Mouse (Mus musculus) lung, adult 2 months (tissue): ENCODE data around the gene Nsd1. TPM values are rescaled to one million over a fixed set of nuclear protein-coding genes. Genes with fewer than 3 reads are reported as not detected.

Experiments used
- DNase-seq: peaks from one replicate; pipeline ENCODE4 v3.0.0; 2022
- H3K4me1 ChIP-seq: fragments of 200-500 bp; 2 replicates; pipeline ENCODE4 v1.6.1; 2011; ENCODE audit warnings: low read length; ENCODE audit not compliant: control insufficient read depth, insufficient read depth
- H3K4me3 ChIP-seq: fragments of 200-500 bp; replicated peaks from 2 replicates; pipeline ENCODE3; 2011; ENCODE audit warnings: low read depth, mild to moderate bottlenecking, control low read depth, low read length; ENCODE audit errors: extremely low read depth
- CTCF ChIP-seq: fragments of 200-500 bp; IDR thresholded peaks from 2 replicates; pipeline ENCODE4 v1.5.1; 2011; ENCODE audit warnings: mild to moderate bottlenecking, low read length, control low read depth; ENCODE audit not compliant: insufficient read depth
- POLR2A ChIP-seq: fragments of 200-500 bp; IDR thresholded peaks from 2 replicates; pipeline ENCODE4 v1.6.1; 2011; ENCODE audit warnings: low read depth, mild to moderate bottlenecking, control low read depth, low read length, borderline replicate concordance; ENCODE audit errors: extremely low read depth
- WGBS: fragments of 180-500 bp; shearing (Covaris S2); methylation state at CpG from one replicate; pipeline ENCODE4 v1.1.7; 2018; 5-methylcytosine and 5-hydroxymethylcytosine counted together
- polyA plus RNA-seq: library from polyadenylated mRNA; depleted of rRNA; stranded (reverse); fragments of >200 nt; gene quantifications from 2 replicates; pipeline ENCODE4 v1.2.3, GENCODE M21; 2012

The Nsd1 gene
- polyA plus RNA-seq, 1 experiment: 21.6 TPM

DNA sequence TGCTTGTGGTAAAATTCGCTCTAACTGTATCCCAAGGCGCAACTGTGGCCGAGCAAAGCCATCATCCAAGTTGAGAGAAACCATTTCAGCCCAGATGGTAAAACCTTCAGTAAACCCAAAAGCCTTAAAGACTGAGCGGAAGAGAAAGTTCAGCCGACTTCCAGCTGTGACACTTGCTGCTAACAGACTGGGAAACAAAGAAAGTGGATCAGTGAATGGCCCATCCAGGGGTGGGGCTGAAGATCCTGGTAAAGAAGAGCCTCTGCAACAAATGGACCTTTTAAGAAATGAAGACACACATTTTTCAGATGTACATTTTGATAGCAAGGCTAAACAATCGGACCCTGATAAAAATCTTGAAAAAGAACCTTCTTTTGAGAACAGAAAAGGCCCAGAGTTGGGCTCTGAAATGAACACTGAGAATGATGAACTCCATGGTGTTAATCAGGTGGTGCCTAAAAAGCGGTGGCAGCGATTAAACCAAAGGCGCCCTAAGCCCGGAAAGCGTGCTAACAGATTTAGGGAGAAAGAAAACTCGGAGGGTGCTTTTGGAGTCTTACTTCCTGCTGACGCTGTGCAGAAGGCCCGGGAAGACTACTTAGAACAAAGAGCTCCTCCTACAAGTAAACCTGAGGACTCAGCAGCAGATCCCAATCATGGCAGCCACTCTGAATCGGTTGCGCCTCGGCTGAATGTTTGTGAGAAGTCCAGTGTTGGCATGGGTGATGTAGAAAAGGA lies 37.9 kb downstream of the Nsd1 start:
- no peak for DNase-seq
- H3K4me3 ChIP-seq: no peak overlapping the region
- no peaks in the 10 kb centered on the region; the same call in 1 of the 2 replicates for H3K4me1 ChIP-seq
- 81% methylated on average over 17 of the region's 17 CpGs for WGBS
- TF ChIP-seq CTCF (no peak), POLR2A (no peak)

DNA sequence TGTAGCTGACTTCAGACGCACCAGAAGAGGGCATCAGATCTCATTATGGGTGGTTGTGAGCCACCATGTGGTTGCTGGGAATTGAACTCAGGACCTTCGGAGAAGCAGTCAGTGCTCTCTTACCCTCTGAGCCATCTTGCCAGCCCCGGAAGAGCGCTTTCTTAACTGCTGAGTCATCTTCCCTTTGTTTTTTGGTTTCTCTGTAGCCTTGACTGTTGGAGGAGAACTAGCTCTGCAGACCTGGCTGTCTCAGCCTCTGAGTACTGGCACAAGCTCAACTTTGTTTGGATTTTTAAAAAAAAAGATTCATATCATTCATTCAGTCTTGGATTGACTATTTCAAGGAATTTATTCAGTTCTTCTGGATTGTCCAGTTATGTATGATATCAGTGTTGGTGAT lies 39.7 kb downstream of the Nsd1 start:
- H3K4me3 ChIP-seq: no peak overlapping the region
- no peaks in the 10 kb centered on the region; the same call in 1 of the 2 replicates for H3K4me1 ChIP-seq
- DNase-seq: no peak
- no peak for TF ChIP-seq CTCF
- TF ChIP-seq POLR2A: no peak
- 57% methylated on average over 4 of the region's 4 CpGs for WGBS

GRCm38 (mm10) chr13:55252820-55253219 lies 43.2 kb downstream of the Nsd1 start:
- WGBS: 75% methylated on average over 4 of the region's 4 CpGs
- TF ChIP-seq POLR2A (no peak), CTCF (no peak)
- no peak for DNase-seq
- peaks cover 4% of the 10 kb centered on the region for H3K4me1 ChIP-seq
- H3K4me3 ChIP-seq: no peak overlapping the region

DNA sequence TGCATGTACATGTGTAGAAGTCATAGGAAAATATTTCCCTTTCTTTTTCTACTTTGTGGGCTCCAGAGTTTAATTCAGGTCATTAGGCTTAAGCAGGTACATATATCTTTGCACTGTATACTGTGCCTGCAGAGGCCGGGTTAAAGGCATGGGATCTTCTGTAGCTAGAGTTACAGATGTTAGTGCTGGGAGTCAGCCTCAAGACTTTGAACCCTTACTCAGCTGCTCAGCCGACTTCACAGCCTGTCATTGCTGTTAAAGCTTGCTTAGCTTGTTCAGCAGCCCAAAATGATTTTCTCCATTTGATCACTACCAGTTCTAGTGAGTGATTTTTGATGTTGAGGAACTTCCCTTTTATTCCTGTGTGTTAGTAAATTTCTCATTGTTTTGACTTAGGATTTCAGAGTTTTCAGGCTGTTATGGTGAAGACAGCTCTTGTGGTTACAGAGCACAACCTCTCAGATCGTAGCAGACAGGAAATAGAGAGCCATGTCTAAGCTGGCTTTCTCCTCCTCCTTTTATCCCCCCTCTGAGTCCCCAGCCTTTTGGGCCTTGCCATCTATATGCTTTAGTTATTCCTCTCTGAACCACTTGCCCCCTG lies 45.6 kb downstream of the Nsd1 start:
- peaks cover 4% of the 10 kb centered on the region for H3K4me1 ChIP-seq
- TF ChIP-seq CTCF: no peak
- no peak for TF ChIP-seq POLR2A
- 49% methylated on average over 3 of the region's 3 CpGs for WGBS
- no peak for DNase-seq
- no peak overlapping the region for H3K4me3 ChIP-seq

- no peak for DNase-seq
- no peak for TF ChIP-seq POLR2A
- TF ChIP-seq CTCF: no peak
- 98% methylated on average over 3 of the region's 3 CpGs for WGBS
- Histone ChIP-seq H3K4me3 (no peak overlapping the region), H3K4me1 (peaks cover 4% of the 10 kb centered on the region)
These were observed 49.1 kb downstream of the Nsd1 start for GRCm38 (mm10) chr13:55258651-55259050.

- Histone ChIP-seq H3K4me3 (no peak overlapping the region), H3K4me1 (peaks cover under 1% of the 10 kb centered on the region; the same call in 1 of the 2 replicates)
- TF ChIP-seq CTCF: no peak
- no peak for TF ChIP-seq POLR2A
- 97% methylated on average over 8 of the region's 8 CpGs for WGBS
- DNase-seq: no peak
These were observed 51.9 kb downstream of the Nsd1 start for GRCm38 (mm10) chr13:55261521-55261920.

DNA sequence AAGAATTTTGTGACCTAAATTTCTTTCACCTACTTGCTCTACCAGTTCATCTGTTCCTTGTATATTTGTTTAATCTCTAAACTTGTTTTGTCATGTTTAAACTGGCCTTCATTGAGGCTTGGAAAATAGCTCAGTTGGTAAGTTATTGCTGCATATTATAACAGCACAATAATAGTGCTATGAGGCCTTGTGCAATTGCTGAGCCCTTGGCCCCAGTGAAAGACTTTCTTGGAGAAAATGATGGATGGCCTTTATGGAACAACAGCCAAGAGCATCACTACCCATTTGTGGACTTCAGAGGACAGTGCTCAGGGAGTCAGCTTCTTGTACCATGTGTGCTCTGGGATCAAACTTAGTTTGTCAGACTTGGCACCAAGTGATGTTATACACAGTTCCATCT lies 52.5 kb downstream of the Nsd1 start:
- no peak for TF ChIP-seq POLR2A
- no peak for TF ChIP-seq CTCF
- DNase-seq: no peak
- H3K4me1 ChIP-seq: no peaks in the 10 kb centered on the region
- no peak overlapping the region for H3K4me3 ChIP-seq

GRCm38 (mm10) chr13:55277203-55277602 lies 67.6 kb downstream of the Nsd1 start:
- no peak for TF ChIP-seq CTCF
- no peak for TF ChIP-seq POLR2A
- DNase-seq: no peak
- WGBS: 89% methylated on average over 5 of the region's 5 CpGs
- no peaks in the 10 kb centered on the region for H3K4me1 ChIP-seq
- H3K4me3 ChIP-seq: no peak overlapping the region

DNA sequence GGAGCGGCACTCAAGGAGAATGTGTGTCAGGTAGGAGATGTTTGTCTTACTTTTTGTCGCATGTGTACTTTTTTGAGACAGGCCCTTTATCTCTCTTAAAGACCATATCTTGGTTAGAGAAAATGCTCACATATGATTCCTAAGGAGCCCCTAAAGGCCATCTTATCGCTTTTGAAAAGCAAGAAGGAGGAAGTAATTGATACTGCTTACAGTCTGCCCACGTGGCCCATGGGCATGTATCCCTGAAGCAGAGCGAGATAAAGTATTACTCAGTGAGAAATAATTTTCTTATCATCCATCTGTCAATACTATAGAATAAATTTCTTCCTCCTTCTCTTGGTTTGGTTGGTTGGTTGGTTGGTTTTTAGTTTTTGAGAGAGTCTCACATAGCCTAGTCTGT lies 68.1 kb downstream of the Nsd1 start:
- no peak overlapping the region for H3K4me3 ChIP-seq
- no peak for DNase-seq
- H3K4me1 ChIP-seq: no peaks in the 10 kb centered on the region
- 83% methylated on average over 5 of the region's 5 CpGs for WGBS
- TF ChIP-seq POLR2A (no peak), CTCF (no peak)

GRCm38 (mm10) chr13:55288854-55289253 lies 79.3 kb downstream of the Nsd1 start:
- TF ChIP-seq POLR2A (no peak), CTCF (no peak)
- 73% methylated on average over 3 of the region's 3 CpGs for WGBS
- no peak for DNase-seq

More at GRCm38 (mm10) chr13:55288854-55289253, 79.3 kb downstream of the Nsd1 start:
- Histone ChIP-seq H3K4me1 (no peaks in the 10 kb centered on the region), H3K4me3 (no peak overlapping the region)
